Comparison of ENCODE assay signal across 8 mouse cellular contexts in the genomic region with DNA sequence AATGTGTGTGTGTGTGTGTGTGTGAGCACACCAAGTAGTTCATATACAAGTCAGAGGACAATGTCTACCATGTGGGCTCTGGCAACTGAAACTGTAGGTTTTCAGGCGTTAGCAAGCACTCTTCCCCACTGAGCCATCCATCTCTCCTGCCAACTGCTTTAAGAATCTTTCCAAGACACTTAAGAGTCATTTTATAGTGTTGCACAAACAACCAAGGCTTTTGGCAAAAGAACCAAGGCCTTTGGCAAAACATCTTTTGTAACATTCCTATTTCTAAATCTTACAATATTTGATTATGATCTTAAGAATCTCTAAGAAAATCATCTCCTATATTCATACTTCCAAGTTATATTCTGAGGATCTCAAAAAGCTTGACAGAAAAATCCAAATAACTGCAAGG. TPM values are rescaled to one million over a fixed set of nuclear protein-coding genes. Genes with fewer than 3 reads are reported as not detected.
A peak's percentile ranks its signal among the peaks of the same experiment; 100 is the strongest.
DNase-seq lines count a peak whose midpoint lies in the region; ATAC-seq and TF ChIP-seq lines count a peak whose summit lies in the region.

No protein-coding gene starts in this region.

- no peaks in the 10 kb centered on the region for H3K36me3 ChIP-seq in liver, embryonic 14.5 days (replicated peaks; ENCODE audit: control insufficient read depth, insufficient read depth, low read depth)

- H3K4me3 ChIP-seq in liver, embryonic 14.5 days (ENCODE audit: insufficient read depth in 1 of 2, low read depth in 2 of 2, low read length in 2 of 2), result peak overlapping the region in 1 of 2 experiments; percentile 78; a peak in 2 of 4 replicates

- no peak for TF ChIP-seq CTCF in liver, embryonic 14.5 days (IDR thresholded peaks at IDR 0.05; ENCODE audit: low read depth)

- 32% methylated on average over 1 of the region's 1 CpGs for whole genome bisulfite sequencing in liver, embryonic 14.5 days (ENCODE audit: insufficient replicate concordance)

- no peak for ATAC-seq in liver, embryonic 14.5 days (ENCODE audit: insufficient read depth)

- no peak overlapping the region for H3K27ac ChIP-seq in liver, embryonic 14.5 days

- no peaks in the 10 kb centered on the region for H3K9me3 ChIP-seq in liver, embryonic 14.5 days (ENCODE audit: control insufficient read depth, low read length)

- H3K4me2 ChIP-seq in liver, embryonic 14.5 days (ENCODE audit: low read depth), result peak overlapping the region; percentile 71

- H3K27me3 ChIP-seq in liver, embryonic 14.5 days (ENCODE audit: control insufficient read depth, insufficient read depth, low read length), result no peaks in the 10 kb centered on the region; the same call in 1 of the 2 replicates

- H3K4me1 ChIP-seq in liver, embryonic 14.5 days (replicated peaks; ENCODE audit: control insufficient read depth in 2 of 2, insufficient read depth in 2 of 2, low read length in 1 of 2), result peaks cover 14 to 22% of the 10 kb centered on the region in 2 experiments

- peak; percentile 42 for DNase-seq in adrenal gland, adult 2 months
- DNase-seq in adrenal gland, adult 18-20 months (ENCODE audit: low spot score in 2 of 2), result no peak
- peak; percentile 69 for DNase-seq in 3T3-L1 (ENCODE audit: low read depth, low spot score)
- DNase-seq in gonadal fat pad, adult 2 months (ENCODE audit: low read depth), result peak; percentile 81
- DNase-seq in liver, embryonic 14.5 days (ENCODE audit: low read depth in 3 of 3, low spot score in 3 of 3), result no peak
- no peak for DNase-seq in retina, postnatal 1 day
- no peak for DNase-seq in layer of hippocampus, postnatal 36 days
- no peak for DNase-seq in embryo, embryonic 10.5 days (ENCODE audit: low spot score)

- H3K9ac ChIP-seq in liver, embryonic 14.5 days (replicated peaks), result peak overlapping the region; percentile 90

- TF ChIP-seq EP300 in liver, embryonic 14.5 days (IDR thresholded peaks at IDR 0.05; ENCODE audit: low read depth), result no peak

RNA-seq across cellular contexts. Expression of a gene that starts 2.4 kb away (rescaled TPM):
- 10 to 100 TPM; 43.5 to 44.5 TPM for total RNA-seq in adrenal gland, adult 2 months (2021)
- 14.8 and 15.2 TPM in 2 replicates for polyA plus RNA-seq in adrenal gland, adult 2 months (2012; rRNA removed)
- total RNA-seq in adrenal gland, adult 18-20 months (2021), result 10 to 100 TPM; 36.3 to 48.5 TPM
- polyA plus RNA-seq in gonadal fat pad, adult 2 months (2012; rRNA removed), result 14.4 and 18.1 TPM in 2 replicates
- polyA plus RNA-seq in liver, embryonic 14.5 days (2012; rRNA removed), result 16.2 and 23.5 TPM in 2 replicates
- polyA plus RNA-seq in liver, embryonic 14.5 days (2014; fragmentation: Nextera tagmentation; extraction: Ambion mirVana), result 23.1 and 23.9 TPM in 2 replicates
- 10 to 100 TPM; 62.3 to 66.0 TPM for total RNA-seq in layer of hippocampus, postnatal 36 days (2021)

Comparison
In these comparisons a context has a peak if more than half of its experiments do, and no peak if none do; other contexts are left out.
1. DNase-seq: peak in adrenal gland, adult 2 months (single experiment), 3T3-L1 (single experiment) and gonadal fat pad, adult 2 months (single experiment); none in adrenal gland, adult 18-20 months (0 of 2), liver, embryonic 14.5 days (0 of 3), retina, postnatal 1 day (single experiment), layer of hippocampus, postnatal 36 days (0 of 2) and embryo, embryonic 10.5 days (single experiment).